Mouse (Mus musculus) brain, embryonic 14.5 days (tissue): ENCODE results near the gene Gm5767. TPM values are rescaled to one million over a fixed set of nuclear protein-coding genes. Genes with fewer than 3 reads are reported as not detected.
A peak's percentile ranks its signal among the peaks of the same experiment; 100 is the strongest.

Experiments used
- DNase-seq: peaks from one replicate; pipeline ENCODE4 v3.0.0-alpha.2; 2011; ENCODE audit warnings: low read depth
- CTCF ChIP-seq: fragments of 200-500 bp; IDR thresholded peaks from 2 replicates; pipeline ENCODE4 v1.5.1; 2012; ENCODE audit warnings: inconsistent platforms, mild to moderate bottlenecking, moderate library complexity, borderline replicate concordance; ENCODE audit not compliant: insufficient read depth, insufficient read length; ENCODE audit errors: extremely low read depth
- POLR2A ChIP-seq: fragments of 200-500 bp; IDR thresholded peaks from 2 replicates; pipeline ENCODE4 v1.6.1; 2012; ENCODE audit warnings: mild to moderate bottlenecking, inconsistent platforms, borderline replicate concordance; ENCODE audit not compliant: poor library complexity, insufficient read depth, insufficient read length, severe bottlenecking; ENCODE audit errors: extremely low read depth
- polyA plus RNA-seq: library from polyadenylated mRNA; depleted of rRNA; stranded (reverse); fragments of >200 nt; gene quantifications from 2 replicates; pipeline ENCODE4 v1.2.3, GENCODE M21; 2012; rRNA removed

Gene Gm5767
- not detected in 2 replicates for polyA plus RNA-seq

GRCm38 (mm10) chr16:8680470-8680869, at the start of gene Gm5767:
Gene Gm5767 (plus strand): TSS chr16:8680770.
- TF ChIP-seq CTCF = no peak
- no peak for TF ChIP-seq POLR2A
- DNase-seq = no peak

GRCm38 (mm10) chr16:8631428-8631827, 49.1 kb upstream of the Gm5767 start:
- TF ChIP-seq CTCF (no peak), POLR2A (no peak)
- no peak for DNase-seq

- no peak for TF ChIP-seq CTCF
- TF ChIP-seq POLR2A = no peak
- DNase-seq = no peak
Observed at GRCm38 (mm10) chr16:8636867-8637216, 43.7 kb upstream of the Gm5767 start.

GRCm38 (mm10) chr16:8637217-8638051, 43.1 kb upstream of the Gm5767 start, which contains the start of the genes Pmm2 and Tmem186:
Gene Pmm2 (plus strand): TSS chr16:8637674.
Gene Tmem186 (minus strand): TSS chr16:8637712.
- peak; percentile 98 for DNase-seq
- TF ChIP-seq POLR2A = 0 out of 2 replicates have a peak, but pooled peaks have one; percentile 11
- 0 out of 2 replicates have a peak, but pooled peaks have one; percentile 2 for TF ChIP-seq CTCF

GRCm38 (mm10) chr16:8638131-8638530, 42.4 kb upstream of the Gm5767 start:
- DNase-seq = no peak
- TF ChIP-seq CTCF (no peak), POLR2A (no peak)

GRCm38 (mm10) chr16:8639466-8640191, 40.9 kb upstream of the Gm5767 start:
- DNase-seq = no peak
- no peak for TF ChIP-seq POLR2A
- no peak for TF ChIP-seq CTCF

GRCm38 (mm10) chr16:8643855-8644254, 36.7 kb upstream of the Gm5767 start:
- peak; percentile 40 for DNase-seq

GRCm38 (mm10) chr16:8645546-8645945, 35.0 kb upstream of the Gm5767 start:
- TF ChIP-seq CTCF = no peak
- no peak for TF ChIP-seq POLR2A
- no peak for DNase-seq

More at GRCm38 (mm10) chr16:8643855-8644254, 36.7 kb upstream of the Gm5767 start:
- peak; percentile 73; the same call in 1 of the 2 replicates for TF ChIP-seq CTCF
- no peak for TF ChIP-seq POLR2A

- DNase-seq = no peak
- TF ChIP-seq POLR2A (no peak), CTCF (no peak)
Observed at GRCm38 (mm10) chr16:8650007-8650406, 30.6 kb upstream of the Gm5767 start.

GRCm38 (mm10) chr16:8655108-8655507, 25.5 kb upstream of the Gm5767 start:
- no peak for DNase-seq
- TF ChIP-seq POLR2A (no peak), CTCF (no peak)

GRCm38 (mm10) chr16:8655599-8655998, 25.0 kb upstream of the Gm5767 start:
- DNase-seq = no peak
- TF ChIP-seq CTCF (no peak), POLR2A (no peak)

GRCm38 (mm10) chr16:8656256-8656655, 24.3 kb upstream of the Gm5767 start:
- DNase-seq = no peak
- no peak for TF ChIP-seq CTCF
- no peak for TF ChIP-seq POLR2A

GRCm38 (mm10) chr16:8658349-8658748, 22.2 kb upstream of the Gm5767 start:
- DNase-seq = no peak
- no peak for TF ChIP-seq POLR2A
- TF ChIP-seq CTCF = no peak
